Comparison of ENCODE assay signal across 8 mouse cellular contexts in the genomic region with DNA sequence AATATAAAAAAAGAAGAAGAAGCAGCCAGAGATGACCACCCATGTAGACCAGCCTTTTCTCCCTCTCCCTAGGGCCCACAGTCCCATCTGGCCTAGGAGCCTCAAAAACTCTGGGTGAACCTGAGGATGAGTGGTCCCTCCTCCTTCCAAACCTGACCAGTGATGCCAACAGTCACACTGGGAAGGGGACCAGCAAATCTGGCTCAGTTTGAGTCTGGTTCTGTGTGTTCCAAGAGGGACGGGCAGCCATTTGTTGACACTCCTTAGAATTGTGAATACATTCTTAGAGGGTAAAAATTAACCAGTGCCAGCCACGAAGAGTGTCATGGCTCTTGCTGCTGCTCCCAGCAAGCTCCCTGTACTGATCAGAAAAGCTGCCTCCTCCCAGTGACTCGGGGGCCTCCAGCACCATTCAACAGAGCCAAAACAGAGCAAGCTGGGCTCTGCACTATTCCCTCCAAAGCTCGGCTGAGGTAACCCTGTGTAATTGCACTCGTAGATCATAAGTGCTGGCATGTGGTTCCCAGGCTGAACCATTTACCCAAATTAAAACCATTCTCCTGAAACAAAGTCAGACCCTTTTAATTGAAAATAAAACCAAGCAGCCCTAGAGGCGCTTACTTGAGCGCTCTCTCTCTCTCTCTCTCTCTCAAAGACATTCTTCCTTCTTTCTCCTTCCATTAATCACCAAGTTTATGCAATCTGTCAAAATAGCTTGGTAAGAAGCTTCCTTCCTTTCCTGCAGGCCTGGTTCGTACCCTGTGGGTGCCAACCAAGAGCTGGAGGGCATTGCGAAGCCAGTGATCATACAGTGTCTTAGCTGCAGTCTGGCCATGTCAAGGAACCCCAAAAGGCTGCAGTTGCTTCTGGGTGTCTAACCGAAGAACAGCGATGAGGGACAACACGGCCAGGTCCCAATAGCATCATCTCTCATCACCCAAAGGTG. TPM values are rescaled to one million over a fixed set of nuclear protein-coding genes. Genes with fewer than 3 reads are reported as not detected.
A peak's percentile ranks its signal among the peaks of the same experiment; 100 is the strongest.
DNase-seq lines count a peak whose midpoint lies in the region; TF ChIP-seq lines count a peak whose summit lies in the region.

No protein-coding gene starts in this region.

- DNase-seq in cerebellum, postnatal 14 days = peak; percentile 55 to 71
- DNase-seq in cerebellum, adult 18-20 months = no peak
- peak; percentile 87 for DNase-seq in 3T3-L1 (ENCODE audit: low read depth, low spot score)
- peak; percentile 43 to 63 for DNase-seq in kidney, postnatal 36 days
- no peak for DNase-seq in gastrocnemius, postnatal 14 days
- DNase-seq in frontal cortex, postnatal 14 days (ENCODE audit: low spot score in 2 of 2) = no peak
- no peak for DNase-seq in spleen, postnatal 36 days (ENCODE audit: low spot score in 2 of 2)

- no peak overlapping the region for H3K4me3 ChIP-seq in embryonic fibroblast, embryonic 13.5 days (ENCODE audit: insufficient read depth, low read length)

- intact Hi-C loops in gastrocnemius, postnatal 14 days (cut with DNase I; ENCODE audit: low total_unique reads) = no loop called here

- H3K27ac ChIP-seq in embryonic fibroblast, embryonic 13.5 days (ENCODE audit: insufficient read depth, low read length) = peak overlapping the region; percentile 76

- no peak for TF ChIP-seq POLR2A in embryonic fibroblast, embryonic 13.5 days (IDR thresholded peaks at IDR 0.05; ENCODE audit: low read depth, low read length)

- peaks cover 21% of the 10 kb centered on the region for H3K4me1 ChIP-seq in embryonic fibroblast, embryonic 13.5 days (ENCODE audit: control insufficient read depth, insufficient read depth, low read length)

- TF ChIP-seq CTCF in embryonic fibroblast, embryonic 13.5 days (IDR thresholded peaks at IDR 0.05; ENCODE audit: borderline replicate concordance, insufficient read depth, low read length) = no peak

RNA-seq across cellular contexts. Expression of a gene that starts 7.6 kb away (rescaled TPM):
- polyA plus RNA-seq in embryonic fibroblast, embryonic 13.5 days (2011; ENCODE audit: insufficient read length, low read depth, missing spikeins) = 96.5 and 113 TPM in 2 replicates
- 10 to 100 TPM; 10.9 to 12.1 TPM for total RNA-seq in gastrocnemius, postnatal 14 days (2021)

Comparison
In these comparisons a context has a peak if more than half of its experiments do, and no peak if none do; other contexts are left out.
1. DNase-seq: peak in cerebellum, postnatal 14 days (2 of 2), 3T3-L1 (single experiment) and kidney, postnatal 36 days (2 of 2); none in cerebellum, adult 18-20 months (0 of 2), gastrocnemius, postnatal 14 days (single experiment), frontal cortex, postnatal 14 days (0 of 2) and spleen, postnatal 36 days (0 of 2).